Mouse (Mus musculus) kidney, adult 8-10 months (tissue): ENCODE results near the gene Coro2a.
A peak's percentile ranks its signal among the peaks of the same experiment; 100 is the strongest.

Experiments
- DNase-seq, 2 experiments: peaks; one replicate each; pipeline ENCODE4 v3.0.0; 2022

Gene Coro2a

DNA sequence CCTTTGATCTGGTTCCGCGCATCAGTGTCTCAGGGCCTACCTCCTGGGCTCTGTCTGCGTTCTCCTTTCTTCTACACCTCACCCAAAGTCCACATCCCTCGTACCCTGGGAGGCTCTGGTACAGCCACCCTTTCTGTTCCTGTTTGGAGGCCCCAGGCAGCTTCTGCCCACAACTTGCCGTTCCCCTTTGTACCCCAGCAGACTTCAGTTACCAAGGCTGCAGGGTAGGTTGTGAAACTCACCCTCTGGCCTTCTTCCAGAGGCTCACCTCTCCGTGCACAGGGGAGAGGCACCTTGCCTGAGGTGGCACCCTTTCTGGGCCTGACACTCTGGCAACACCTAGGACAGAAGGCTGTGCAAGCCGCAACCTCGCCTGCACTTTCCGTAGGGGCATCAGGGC is 46.2 kb downstream of the Coro2a start:
- no peak for DNase-seq

DNA sequence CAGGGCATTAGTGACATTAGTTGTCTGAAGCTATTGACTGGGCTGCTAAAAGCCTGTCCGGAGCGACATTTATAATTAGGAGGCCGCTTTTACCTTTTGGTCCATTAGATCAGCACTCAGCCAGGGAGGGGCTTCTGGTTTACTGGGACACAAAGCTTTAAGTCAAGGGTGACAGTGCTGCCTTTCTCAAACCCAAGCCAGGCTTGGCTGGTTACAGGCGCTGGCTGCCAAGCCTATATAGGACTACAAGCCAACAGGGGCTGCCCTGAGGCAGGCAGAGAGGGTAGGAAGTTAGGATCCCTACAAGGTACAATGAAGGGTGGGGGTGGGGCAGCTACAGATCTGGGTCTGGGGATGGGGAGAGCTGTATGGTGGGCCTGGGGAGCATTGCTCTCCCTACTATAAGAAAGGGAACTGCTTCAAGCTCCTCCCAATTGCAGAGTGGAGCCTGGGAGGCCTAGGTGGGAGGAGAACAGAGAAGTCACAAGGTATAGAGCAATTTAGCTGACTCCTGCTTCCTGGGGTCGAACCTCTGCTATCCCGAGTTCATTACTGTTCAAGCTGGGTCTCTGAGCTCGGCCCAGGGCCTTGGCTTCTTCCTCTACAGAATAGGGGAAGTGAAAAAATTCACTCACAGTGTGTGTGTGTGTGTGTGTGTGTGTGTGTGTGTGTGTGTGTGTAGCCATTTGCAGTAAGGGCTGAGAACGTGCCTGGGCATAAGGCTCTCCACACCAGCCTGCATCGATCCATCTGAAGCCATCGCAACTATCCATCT is 47.5 kb downstream of the Coro2a start:
- DNase-seq = no peak

DNA sequence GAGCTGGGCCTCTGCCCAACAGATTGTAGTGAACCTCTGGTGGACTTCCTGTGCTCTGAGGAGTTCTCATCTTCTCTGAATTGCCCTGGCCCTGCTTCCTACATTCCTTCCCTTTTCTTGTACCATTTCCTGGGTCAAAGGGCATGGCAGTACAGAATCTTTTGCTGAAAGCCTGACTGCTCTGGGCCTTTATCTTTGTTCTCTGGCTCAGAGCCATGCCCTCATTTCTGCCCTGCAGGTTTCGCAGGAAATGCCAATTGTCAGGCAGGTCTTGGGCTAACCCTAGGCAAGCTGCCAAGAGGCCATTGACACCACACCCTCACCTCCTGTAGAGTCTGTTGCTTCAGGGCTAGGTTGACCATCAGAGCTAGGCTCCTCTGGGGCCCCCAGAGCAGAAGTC is 48.1 kb downstream of the Coro2a start:
- DNase-seq = peak; percentile 59 to 69

DNA sequence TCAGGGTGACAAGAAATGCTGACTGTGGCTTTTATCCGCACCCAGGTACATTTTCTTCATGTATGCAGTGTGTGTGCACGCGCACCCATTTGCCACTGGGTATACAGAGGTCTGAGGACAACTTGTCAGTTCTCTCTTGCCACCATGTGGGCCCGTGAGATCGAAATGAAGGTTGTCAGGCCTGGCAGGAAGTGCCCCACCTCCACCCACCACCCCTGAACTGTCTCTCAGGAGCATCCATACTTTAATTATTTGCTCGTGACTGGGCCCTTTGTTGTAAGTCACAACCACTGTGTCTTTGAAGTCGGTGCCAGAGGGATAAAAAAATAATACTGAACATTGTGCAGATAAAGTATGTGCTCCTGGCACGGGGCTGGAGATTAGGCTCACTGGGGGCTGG is 51.6 kb downstream of the Coro2a start:
- DNase-seq = no peak

DNA sequence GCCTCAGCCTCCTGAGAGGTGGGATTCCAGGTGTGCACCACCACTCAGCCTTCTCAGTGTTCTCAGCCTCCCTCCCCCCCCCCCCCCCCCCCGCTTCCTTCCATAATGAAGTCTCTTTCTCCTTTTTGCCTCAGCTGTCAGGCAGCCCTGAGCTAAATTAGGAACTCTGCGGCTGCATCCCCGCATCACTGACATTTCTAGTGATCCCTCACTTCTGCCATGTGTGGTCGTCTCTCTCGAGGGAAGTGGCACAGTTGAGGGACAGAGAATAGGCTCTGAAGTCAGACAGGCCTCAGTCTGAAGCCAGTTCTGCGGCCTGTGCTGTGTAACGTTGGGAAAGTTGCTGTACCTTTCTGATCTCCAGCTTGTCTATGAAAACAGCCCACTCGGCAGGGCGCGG is 52.0 kb downstream of the Coro2a start:
- no peak for DNase-seq

DNA sequence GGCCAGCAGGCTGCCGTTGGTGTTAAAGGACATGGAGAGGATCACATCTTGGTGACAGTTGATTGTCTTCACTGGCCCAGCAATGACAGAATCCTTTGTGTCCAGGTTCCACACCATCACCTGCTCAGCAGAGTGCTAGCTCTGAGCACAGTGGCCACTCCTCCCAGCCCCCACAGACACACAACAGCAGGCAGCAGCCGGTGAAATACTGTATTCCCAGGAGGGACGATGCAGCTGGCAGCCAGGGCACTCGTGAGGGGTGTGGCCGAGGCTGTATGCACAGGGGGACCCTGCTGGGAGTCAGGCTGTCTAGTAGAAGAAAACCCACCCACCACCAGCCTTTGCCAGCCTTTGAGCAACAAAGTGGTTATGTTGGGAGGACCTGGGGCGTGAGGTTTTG is 55.3 kb downstream of the Coro2a start:
- no peak for DNase-seq

DNA sequence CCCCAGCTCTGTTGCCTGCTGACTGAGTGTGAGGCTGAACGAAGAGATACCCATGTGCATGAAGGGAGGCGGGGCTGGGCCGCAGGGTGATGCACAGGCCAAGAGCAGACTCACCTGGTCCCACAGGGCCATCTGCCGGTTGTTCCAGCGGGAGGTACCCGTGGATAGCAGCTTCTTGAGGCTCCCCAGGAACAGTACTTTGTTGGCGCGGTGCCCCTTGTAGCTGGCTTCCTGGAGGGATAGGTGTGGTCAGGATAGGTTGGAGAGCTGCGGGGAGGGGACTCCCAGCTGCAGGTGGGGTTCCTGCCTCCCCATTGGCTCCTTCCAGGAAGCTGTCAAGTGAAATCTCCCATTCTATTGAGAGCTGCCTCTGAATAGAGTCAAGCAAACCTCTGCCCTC is 56.5 kb downstream of the Coro2a start:
- peak in 1 of 2 experiments; percentile 24 for DNase-seq

DNA sequence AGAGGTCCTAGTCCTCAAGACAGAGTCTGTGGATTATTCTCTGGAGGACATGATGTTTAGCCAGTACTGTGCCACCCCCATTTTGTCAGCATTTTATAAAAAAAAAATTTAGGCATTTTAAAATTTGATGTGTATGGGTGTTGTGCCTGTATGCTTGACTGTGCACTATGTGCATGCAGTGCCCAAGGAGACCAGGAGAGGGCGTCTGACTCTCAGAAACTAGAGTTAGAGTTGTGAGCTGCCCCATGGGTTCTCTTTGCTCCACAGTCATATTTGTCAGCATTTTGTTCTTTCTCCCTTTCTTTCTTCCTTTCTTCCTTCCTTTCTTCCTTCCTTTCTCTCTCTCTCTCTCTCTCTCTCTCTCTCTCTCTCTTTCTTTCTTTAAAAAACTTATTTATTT is 57.7 kb downstream of the Coro2a start:
- no peak for DNase-seq

DNA sequence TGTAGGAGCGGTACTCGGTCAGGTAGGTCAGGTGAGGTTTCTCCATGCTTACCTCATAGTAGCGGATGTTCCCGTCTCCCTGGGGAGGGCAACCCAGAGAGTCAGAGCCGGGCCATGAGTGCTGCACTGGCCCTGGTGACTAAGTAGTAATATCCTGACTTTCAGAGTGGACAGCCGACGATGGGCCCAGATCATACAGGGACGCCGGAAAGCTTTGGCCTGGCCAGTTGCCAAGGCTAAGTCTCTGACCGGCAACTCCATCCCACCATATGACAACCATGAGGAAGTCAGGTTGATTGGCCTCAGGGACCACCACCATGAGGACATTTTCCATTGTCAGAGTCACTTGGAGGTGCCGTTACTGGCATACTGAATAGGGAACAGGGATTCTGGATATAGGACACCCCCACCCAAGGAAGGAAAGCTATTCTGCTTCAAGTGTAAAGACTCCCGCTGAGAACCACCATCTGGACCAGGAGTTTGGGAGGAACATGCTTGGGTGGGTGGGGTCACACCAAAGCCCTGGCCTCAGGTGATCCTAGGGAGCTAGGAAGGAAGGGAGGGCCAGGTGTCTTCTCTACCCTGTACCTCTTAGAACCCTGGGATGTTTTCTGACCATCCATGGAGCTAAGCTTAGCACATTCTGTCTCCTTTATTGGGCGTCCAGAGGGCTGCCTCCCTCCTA is 58.5 kb downstream of the Coro2a start:
- DNase-seq = no peak

DNA sequence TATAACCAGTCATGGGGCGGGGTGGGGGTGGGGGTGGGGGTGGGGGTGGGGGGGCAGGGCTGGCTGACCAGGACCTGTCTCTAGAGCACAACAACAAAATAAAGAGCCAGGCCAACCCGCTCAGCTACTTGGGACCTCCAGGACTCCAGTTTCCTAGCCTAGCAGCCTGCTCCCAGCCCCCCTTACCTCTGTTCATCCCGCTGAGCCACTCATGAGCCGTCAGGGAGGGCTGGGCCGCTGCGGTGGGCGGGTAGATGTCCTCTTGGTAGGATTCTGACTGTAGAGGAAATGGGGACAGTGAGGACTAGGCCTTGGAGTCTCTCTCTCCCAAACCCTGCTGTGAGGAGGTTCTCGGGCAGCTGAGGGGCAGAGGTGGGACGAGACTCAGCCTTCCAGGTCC is 60.3 kb downstream of the Coro2a start:
- DNase-seq = no peak

DNA sequence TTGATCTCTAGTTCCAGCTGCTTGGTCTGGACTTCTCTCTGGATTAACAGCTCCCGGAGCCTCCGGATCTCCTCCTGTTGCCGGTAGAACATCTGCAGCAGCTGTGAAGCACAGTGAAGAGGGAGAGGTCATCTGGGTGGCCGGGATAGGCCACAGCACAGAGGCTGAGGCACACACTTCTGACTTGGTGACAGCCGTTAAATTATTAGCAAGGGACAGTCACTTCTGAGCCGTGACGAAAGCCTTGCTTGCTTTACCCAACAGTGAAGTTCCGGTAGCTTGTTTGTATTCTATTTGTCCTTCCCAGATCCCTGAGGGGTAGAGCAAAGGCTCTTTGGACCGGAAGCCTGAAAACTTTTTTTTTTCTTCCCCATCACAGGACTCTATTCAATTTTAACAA is 62.8 kb downstream of the Coro2a start:
- no peak for DNase-seq

DNA sequence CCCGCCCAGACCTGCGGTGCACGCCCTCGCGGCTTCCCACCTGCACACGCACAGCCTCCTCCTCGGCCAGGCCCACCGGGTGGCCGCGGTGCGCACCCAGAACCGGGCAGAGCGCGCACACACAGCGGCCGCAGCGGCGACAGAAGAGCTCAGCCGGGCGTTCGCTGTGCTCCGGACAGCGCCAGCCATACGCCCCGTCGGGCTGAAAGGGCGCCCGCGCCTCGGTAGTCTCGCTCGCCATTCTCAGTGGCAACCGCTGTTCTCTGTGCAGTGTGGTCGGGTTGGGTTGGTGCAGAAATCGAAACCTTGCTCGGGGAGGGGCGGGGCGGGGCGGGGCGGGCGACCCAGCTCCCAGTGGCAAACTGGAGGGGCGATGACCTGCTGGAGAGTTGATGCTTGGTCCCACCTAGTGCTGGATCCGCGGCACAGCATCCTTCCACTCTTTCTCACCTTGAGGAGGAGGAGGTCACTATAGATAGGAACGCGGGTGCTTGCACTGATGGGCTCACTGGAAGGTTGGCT is 66.1 kb downstream of the Coro2a start, which contains the start of gene Trim14:
Gene Trim14 (minus strand): TSS at position 302 of the 522 bp plus-strand sequence.
- peak in 1 of 2 experiments; percentile 19 for DNase-seq

DNA sequence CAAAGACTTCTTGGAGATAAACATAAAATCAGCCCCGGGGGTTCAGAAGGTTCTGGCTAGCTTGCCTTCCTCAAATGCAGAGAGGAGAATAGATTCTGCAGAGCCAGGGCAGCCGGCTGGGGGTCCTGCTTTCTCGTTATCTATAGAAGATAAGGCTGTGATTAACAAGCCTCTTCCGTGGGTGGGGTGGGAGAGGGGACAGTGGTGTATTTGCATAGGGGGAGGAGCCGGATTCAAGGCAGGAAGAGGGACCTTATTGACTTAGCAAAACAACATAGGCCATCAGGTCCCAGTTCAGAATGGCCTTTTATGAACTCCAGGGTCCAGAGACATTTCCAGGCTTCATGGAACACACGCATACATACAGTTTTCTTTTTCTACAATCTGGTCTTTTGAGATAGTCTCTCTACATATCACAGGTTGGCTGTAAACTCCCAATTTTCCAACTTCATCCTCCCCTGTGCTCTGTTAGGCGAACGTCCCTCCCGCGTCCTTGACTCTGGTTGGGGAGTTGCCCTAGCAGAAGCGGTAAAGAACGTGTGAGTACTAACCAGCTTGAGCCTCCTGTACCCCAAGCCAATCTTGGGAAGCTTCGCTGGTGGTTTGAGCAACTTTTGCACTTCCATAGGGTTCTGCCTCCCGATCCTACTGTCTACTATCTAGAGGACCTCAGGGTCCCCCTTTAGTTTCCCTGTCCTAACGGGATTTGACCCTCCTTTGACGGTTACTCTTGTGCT is 66.7 kb downstream of the Coro2a start:
- DNase-seq = no peak

DNA sequence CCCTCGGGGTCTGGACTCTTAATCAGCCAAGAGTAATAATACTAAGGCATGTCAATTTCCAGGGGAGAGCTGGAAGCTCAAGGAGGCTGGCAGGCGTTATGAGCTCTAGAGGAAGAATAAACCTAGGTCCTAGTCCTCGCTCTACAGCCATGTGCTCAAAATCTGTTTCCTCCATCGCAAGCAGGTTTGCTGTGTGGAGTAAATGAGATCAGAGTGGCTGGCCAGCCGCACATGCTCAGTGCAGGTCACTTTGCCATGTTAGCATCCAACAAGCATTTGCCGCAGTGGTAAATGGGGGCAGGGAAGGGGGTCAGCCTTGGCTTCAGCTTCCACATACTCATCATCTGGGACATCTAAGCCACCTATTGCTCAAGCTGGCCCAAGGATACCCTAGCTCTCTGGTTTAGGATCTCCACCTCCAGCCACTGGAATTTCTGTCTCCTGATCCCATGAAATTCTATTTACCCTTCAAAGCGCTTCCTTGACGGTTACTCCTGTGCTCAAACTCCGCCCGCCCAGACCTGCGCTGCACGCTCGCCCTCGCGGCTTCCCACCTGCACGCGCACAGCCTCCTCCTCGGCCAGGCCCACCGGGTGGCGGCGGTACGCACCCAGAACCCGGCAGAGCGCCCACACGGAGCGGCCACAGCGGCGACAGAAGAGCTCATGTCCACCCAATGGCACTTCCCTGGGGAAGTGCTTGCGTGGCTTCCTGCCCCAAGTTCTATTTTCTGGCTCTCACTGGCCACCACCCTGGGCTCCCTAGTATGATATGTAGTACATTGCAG is 67.9 kb downstream of the Coro2a start:
- DNase-seq = no peak

DNA sequence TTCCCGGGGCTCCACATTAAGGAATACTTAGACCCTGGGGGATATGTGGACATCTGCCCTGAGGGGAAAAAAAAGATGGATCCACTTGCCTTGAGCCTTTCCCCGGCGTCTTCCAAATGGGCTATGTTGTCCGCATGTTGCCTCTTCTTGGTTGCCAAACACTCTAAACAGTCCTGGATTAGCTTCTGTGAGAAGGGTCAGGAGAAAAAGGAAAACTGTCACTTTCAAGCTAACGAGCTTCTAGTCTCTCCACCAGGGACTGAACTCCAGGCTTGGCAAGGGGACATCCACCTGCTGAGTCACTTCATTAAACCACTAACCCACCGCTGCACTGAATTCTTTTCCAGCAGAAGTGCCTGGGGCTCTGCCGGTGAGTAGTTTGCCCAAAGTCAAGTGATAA is 69.1 kb downstream of the Coro2a start:
- no peak for DNase-seq

DNA sequence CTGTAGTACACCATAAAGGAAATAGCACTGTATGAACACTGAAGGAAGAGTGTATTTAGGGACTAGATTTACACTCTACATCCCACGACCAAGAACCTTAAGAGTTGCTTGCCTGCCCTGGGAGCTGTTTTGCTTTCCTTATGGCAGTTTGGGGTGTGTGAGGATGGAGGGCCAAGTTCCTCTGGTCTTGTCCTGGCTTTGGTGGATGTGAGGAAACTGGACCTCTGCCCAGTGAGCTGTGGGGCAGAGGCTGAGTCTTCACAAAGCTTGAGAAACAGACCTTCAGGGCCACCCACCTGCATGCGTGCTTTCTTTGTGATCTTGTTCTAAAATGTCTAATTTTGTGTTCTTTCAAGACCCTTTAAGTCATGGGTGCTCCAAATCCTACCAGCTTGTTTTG is 69.5 kb downstream of the Coro2a start:
- DNase-seq = no peak

DNA sequence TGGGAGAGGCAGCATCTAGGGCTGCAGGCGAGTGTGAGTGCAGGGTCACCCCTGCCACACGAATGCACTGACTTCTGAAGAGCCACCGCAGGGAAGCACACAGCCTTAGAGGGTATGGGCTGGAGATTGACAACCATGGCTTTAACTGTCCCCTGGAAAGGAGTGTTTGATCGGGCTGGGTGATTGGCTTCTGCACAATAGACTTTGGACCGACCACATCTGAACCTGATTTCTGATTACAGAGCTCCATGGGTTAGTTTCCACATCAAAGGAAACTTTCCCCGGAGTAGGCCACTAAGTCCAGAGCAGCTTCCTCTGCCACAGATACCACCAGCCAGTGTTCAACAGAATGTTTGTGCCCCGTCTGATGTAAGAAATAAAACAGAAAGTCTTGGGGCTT is 72.3 kb downstream of the Coro2a start:
- DNase-seq = no peak

DNA sequence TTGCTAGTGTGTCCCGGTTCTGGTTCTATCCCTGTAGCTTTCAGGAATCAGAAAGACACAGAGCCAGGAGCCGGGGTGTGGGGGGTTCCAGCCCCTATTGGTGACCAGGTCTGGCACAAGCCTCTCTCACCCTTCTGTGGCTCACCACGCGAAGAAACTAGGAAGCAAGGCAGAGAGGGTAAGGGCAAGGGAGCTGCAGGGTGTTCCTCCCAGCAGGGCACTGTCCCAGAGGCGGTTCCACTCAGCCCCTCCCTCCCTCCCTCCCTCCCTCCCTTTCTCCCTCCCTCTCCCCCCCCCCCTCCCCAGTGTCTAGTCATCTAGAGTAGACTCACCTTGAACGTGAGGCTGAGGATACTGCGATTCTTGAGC is 74.5 kb downstream of the Coro2a start:
- DNase-seq = peak in 1 of 2 experiments; percentile 18

DNA sequence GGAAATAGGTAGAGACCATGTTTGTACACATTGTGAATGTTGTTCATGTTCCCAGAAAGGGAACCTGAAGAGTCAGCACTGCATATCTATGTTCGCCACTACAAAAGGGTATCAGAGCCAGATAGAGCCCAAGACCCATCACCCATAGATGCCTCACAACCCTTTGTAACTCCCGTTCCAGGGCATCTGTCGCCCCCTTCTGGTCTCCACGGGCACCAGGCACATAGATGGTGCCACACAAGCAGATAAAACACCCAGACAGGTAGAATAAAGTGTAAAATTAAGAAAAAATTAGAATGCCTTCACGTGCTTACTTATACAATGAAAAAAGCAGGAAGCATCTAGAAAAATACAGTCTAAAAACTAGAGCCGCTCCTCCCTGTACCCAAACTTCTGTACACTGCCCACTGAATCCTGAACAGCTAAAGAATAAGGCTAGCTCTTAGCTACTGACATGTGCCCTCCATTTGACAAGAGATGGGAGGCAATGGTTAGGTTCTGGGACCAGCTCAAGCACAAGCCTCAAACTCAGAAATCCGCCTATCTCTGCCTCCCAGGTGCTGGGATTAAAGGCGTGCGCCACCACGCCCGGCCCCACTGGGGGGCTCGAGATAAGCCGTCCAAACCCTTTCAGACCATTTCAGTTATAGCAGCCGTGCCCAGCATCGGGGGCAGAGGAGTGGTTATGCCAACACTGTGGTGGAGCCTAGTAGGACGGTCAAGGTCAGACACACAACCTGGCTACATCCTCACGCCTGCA is 75.0 kb downstream of the Coro2a start:
- no peak for DNase-seq

DNA sequence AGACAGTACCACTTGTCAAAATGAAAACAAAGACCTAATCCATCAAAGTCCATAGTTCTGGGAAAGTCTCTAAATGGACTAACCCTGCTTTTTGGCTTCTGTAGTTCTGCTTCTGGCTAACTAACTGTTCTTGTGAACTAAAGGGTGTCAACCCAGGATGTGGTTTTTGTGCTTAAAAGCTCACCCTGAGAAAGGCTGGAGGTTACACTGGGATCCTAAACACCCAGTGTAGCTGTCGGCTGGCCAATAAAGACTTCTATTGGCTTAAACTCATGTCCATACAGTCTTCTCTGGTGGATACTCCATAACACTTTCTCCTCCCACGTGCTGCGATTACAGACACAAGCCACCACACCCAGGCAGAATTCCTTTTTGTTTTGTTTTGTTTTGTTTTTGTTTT is 75.8 kb downstream of the Coro2a start:
- no peak for DNase-seq

DNA sequence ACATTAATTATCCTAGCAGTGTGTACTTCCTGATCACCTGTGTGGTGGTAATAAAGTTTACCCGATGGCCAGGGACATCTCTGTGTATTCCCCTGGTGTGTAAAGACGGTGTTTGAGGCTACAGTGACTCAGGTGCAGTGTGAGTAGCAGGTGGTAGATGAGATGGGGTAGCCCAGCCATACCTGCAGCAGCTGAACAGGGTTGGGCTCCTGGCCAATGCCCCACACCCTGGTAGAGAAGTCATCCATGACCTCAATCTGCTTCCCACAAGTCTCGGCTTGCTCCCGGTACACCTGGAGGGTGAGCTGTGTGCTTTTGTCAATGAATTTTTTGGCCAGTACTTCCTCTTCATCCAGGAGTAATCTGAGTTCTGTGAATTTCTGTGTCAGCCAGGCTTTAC is 78.7 kb downstream of the Coro2a start:
- DNase-seq = no peak

DNA sequence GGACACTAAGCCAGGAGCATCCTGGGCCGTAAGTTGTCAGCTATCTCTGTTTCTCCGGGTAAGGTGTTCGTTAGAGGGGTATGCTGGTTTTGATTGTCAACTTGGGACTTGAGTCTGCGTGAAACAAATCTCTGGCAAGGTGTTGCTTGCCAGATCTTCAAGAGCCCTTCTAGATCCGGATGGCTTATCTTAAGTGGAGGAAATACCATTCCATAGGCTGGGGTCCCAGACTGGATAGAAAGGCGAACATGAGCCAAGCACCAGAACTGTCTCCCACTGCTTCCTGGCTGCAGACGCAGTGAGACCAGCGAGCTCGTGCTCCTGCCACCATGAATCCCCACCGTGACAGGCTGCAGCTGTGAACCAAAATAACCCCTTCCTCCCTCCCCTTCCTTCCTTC is 80.5 kb downstream of the Coro2a start:
- DNase-seq = no peak
